Mouse (Mus musculus): ENCODE results near the gene Rims1. TPM values are rescaled to one million over a fixed set of nuclear protein-coding genes. Genes with fewer than 3 reads are reported as not detected.

The Rims1 gene
- total RNA-seq, 2 experiments from 2014 or later, result not detected

- no peak for ATAC-seq (replicated peaks; ENCODE audit: low FRiP score, poor library complexity, severe bottlenecking)
Observed at GRCm38 (mm10) chr1:22709461-22709860, 96.3 kb downstream of the Rims1 start.

DNA sequence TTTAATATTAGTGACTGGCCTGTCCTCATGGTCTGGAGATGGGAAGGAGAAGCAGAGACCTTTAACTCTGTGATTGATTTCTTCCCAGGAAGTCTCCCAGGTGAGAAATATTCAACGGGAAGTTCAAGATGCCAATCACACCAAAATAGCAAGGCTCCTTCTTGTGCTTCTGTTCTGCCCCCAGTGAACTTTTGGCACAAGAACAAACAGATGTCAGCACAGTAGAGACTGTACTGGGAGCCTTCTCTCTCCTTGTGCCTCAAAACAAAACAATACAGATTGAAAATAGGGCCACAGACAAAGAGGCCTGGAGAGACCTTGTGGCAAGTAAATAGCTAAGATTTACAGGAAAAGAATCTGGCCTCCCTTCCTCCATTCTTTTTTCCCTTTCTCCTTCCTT lies 110.7 kb downstream of the Rims1 start:
- ATAC-seq (replicated peaks; ENCODE audit: low FRiP score, poor library complexity, severe bottlenecking), result no peak

DNA sequence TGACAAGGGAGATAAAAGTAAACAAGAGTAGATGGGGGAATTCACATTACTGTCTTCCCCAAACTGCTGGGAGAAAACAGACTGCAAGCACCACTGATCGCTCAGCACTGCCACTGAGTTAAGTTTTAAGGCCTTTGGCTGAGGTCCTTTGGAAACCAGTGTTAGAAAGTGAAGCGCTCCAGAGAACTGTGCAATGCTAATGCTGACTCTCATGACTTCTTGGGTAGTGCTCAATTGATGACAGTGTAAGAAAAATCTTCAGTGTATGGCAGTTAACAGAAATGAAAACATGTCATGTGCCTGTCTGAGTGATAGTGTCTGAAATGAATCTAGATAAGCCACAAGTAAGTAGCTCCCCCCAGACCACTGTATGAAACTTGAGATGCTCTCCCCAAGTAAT lies 111.3 kb downstream of the Rims1 start:
- no peak for ATAC-seq (replicated peaks; ENCODE audit: low FRiP score, poor library complexity, severe bottlenecking)

GRCm38 (mm10) chr1:22683455-22683854 lies 122.3 kb downstream of the Rims1 start:
- ATAC-seq (replicated peaks; ENCODE audit: low FRiP score, poor library complexity, severe bottlenecking), result no peak

DNA sequence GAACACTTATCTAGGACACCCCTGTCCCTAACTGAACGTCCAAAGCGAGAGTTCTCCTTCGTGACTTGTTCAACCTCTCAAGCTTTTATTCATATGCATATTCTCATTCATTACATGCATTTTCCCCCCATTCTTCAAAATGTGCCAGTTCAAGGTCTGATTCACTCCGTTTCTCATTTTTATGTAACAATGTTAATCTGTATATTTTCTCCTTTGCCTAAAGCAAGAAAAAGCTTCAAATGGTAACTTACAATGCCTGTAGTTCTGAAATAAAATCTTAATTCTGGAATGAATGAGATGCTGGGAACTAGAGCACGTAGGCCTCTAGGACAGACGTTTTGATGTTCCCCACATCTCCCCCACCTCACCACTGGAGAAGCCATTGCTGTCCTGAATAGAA lies 141.6 kb downstream of the Rims1 start:
- ATAC-seq (replicated peaks; ENCODE audit: low FRiP score, poor library complexity, severe bottlenecking), result no peak

- ATAC-seq (replicated peaks; ENCODE audit: low FRiP score, poor library complexity, severe bottlenecking), result no peak
Observed at GRCm38 (mm10) chr1:22661825-22662224, 144.0 kb downstream of the Rims1 start.

DNA sequence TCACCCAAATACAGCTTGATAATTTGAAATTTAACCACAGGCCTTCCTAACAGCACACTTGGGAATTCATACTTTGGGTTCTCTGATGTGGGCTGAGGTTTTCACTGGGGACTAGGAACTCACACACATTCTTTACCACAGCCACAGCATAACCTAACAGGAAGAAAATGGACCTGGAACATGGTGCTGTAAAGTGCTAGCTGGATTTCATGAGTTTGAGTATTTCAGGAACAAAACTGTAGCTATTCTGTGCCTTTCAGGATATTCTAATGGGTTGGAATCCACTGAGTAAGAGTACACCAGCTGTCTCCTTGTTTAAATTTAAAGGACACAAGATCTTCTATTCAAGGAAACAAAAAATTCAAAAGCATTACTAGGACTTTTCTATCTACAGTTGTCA lies 149.8 kb downstream of the Rims1 start:
- ATAC-seq (replicated peaks; ENCODE audit: low FRiP score, poor library complexity, severe bottlenecking), result no peak

DNA sequence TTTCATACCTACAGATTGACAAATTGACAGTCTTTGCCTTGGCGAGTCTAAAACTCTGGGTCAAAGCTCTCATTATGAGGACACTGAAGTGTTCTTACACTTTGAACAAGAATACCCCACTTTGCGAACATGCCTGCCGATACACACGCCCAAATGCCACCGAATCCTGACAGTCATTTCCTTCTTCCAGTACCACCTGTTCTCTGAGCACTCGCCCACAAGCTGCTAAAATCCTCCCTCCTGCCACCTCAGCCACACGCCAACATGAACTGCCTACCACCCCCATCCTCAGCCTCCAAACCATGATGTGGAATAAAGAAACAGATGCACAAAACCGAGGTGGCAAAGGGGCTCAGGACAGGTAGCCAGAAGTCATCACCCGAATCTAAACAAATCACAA lies 150.9 kb downstream of the Rims1 start:
- no peak for ATAC-seq (replicated peaks; ENCODE audit: low FRiP score, poor library complexity, severe bottlenecking)

DNA sequence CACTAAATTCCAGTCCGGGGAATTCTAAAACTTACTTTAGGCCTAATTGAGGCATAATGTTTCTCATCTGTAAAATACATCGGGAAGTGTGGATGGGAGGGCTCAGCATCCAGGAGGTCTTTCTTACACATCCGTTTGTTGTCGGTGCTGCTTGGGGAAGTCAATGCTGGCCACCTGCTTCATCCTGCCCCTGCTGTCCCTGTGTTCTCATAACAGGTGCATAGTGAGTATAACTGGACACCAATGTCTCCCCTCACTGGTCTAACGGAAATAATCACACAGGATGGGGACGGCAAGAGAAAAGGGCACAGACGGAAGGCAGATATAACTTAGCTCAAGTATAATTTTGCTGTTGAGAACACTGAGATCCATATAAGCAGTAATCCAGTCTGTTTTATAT lies 155.2 kb downstream of the Rims1 start:
- ATAC-seq (replicated peaks; ENCODE audit: low FRiP score, poor library complexity, severe bottlenecking), result no peak

DNA sequence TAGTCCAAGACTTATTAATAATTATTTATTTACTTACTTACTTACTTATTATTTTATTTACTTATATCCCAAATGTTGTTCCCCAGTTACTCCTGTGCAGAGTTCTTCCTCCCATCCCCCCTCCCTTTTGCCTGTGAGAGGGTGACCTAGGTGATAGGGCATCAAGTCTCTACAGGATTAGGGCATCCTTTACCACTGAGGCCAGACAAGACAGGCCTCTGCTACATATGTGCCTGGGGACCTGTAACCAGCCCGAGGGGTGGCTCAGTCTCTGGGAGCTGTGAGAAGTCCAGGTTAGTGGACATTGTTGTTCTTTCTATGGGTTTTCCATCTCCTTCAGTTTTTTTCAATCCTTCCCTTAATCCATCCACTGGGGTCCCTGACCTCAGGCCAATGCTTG lies 156.4 kb downstream of the Rims1 start:
- no peak for ATAC-seq (replicated peaks; ENCODE audit: low FRiP score, poor library complexity, severe bottlenecking)

DNA sequence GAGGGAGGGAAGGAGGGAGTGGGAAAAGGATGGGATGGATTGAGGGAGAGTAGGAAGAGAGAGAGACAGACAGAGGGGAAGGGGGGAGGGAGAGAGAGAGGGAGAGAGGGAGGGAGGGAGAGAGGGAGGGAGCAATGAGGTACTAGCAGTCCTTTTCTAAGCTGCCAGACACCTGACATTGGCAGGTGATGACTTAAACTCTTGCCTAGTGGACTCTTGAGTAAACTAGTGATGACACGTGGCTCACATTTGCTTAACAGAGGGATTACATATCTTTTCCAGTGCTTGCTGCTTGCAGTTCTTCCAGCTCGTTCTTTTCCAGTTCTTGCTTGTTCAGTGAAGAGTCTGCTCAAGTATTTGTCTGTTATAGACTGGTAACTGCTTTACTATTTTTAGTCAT lies 160.5 kb downstream of the Rims1 start:
- ATAC-seq (replicated peaks; ENCODE audit: low FRiP score, poor library complexity, severe bottlenecking), result no peak

DNA sequence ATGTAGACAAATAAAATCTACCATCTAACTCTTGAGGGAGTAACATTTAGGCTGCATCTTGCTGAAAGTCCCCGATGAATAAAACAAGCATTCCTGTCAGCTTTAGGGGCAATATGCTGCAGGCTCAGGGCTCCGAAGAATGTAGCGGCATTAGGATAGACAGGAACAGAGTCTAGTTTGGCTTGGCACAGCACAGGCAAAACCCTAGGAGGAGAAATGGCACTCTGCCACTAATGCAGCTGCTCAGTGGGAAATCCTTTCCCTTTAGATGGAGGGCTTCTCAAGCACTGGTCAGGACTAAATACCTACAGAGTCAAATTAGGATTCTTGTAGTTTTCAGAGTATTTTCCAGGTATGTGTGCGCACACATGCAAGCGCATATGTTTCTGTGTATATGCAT lies 165.2 kb downstream of the Rims1 start:
- ATAC-seq (replicated peaks; ENCODE audit: low FRiP score, poor library complexity, severe bottlenecking), result no peak

DNA sequence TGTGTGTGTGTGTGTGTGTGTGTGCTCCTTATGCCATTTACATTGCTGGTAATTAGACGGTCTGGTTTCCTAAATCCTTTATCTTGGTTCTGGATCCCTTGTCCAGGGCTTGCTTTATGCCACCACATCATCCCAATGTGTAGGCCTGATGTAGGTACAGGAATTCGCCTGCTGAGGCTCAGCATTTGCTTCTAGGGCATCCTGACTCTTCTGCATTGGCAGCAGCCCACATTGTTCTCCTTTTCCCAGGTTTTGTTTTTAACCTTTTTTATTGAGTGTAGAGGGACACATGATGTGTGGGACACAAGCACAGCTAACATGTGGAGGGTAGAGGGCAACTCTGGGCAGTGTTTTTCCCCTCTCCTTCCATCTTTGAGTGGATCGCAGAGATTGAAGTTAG lies 166.1 kb downstream of the Rims1 start:
- no peak for ATAC-seq (replicated peaks; ENCODE audit: low FRiP score, poor library complexity, severe bottlenecking)

- ATAC-seq (replicated peaks; ENCODE audit: low FRiP score, poor library complexity, severe bottlenecking), result no peak
Observed at GRCm38 (mm10) chr1:22633871-22634270, 171.9 kb downstream of the Rims1 start.

DNA sequence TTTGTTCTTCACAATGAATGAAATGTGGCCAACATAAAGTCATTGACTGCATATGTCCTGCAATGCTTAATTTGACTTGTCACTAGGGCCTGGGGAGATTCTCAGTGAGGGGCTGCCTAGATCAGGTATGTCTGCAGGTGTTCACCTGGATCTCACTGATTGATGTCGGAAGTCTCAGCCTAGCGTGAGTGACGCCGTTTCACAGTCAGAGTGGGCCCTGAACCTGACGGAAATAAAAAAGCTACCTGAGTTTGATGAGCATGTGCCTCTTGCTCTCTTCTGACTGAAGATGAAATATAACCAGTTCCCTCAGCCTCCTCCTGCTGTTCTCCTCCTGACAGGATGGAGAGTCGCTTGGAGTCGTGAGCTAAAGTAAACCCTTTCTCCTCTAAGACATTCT lies 173.2 kb downstream of the Rims1 start:
- ATAC-seq (replicated peaks; ENCODE audit: low FRiP score, poor library complexity, severe bottlenecking), result no peak

- no peak for ATAC-seq (replicated peaks; ENCODE audit: low FRiP score, poor library complexity, severe bottlenecking)
Observed at GRCm38 (mm10) chr1:22631991-22632390, 173.8 kb downstream of the Rims1 start.

DNA sequence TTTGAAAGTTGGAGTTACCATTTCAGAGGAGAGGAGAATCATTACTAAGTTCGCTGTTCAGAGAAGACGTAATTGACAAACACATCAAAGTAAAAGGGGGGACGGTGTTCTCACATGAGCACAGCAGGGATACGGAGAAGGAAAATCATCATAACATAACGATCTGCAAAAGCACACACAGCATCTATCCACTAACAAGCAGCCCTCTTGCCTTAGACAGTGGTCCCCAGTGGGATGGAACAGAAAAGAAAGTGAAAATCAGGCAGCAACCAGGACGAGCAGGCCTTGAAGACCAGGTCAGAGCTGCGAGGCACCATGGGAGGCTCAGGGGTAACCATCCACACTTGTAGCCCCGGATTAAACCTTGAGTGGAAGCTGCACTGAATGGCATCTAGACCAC lies 176.8 kb downstream of the Rims1 start:
- no peak for ATAC-seq (replicated peaks; ENCODE audit: low FRiP score, poor library complexity, severe bottlenecking)

DNA sequence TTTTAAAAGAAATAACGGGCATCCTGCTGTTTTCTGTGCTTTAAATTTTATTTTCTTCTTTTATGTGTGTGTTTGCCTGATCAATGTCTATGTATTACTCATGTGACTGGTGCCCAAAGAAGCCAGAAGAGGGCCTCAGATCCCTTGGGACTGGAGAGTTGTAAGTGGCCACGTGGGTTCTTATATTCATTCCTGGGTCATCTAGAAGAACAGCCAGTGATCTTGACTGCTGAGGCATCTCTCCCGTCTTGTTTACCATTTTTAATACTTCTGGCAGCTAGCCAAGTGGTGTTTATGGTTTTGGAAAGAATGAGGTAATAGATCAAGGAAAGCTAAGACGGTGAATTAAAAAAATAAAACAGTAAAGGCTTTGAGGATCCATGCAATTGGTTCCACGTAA lies 178.8 kb downstream of the Rims1 start:
- ATAC-seq (replicated peaks; ENCODE audit: low FRiP score, poor library complexity, severe bottlenecking), result no peak

GRCm38 (mm10) chr1:22626295-22626694 lies 179.5 kb downstream of the Rims1 start:
- no peak for ATAC-seq (replicated peaks; ENCODE audit: low FRiP score, poor library complexity, severe bottlenecking)

GRCm38 (mm10) chr1:22620827-22621226 lies 185.0 kb downstream of the Rims1 start:
- ATAC-seq (replicated peaks; ENCODE audit: low FRiP score, poor library complexity, severe bottlenecking), result no peak

GRCm38 (mm10) chr1:22615601-22616000 lies 190.2 kb downstream of the Rims1 start:
- ATAC-seq (replicated peaks; ENCODE audit: low FRiP score, poor library complexity, severe bottlenecking), result no peak

- no peak for ATAC-seq (replicated peaks; ENCODE audit: low FRiP score, poor library complexity, severe bottlenecking)
Observed at GRCm38 (mm10) chr1:22613609-22614008, 192.2 kb downstream of the Rims1 start.

Measured in erythroblast, adult 5-6 weeks (primary cell).